Mouse (Mus musculus) C2C12 (cell line): ENCODE measurements around the gene Gtpbp3. TPM values are rescaled to one million over a fixed set of nuclear protein-coding genes. Genes with fewer than 3 reads are reported as not detected.

Experiments
- H3K27me3 ChIP-seq: one replicate; pipeline ENCODE4 v1.6.1; 2011; ENCODE audit not compliant: control insufficient read depth, insufficient read depth, insufficient read length
- H3K36me3 ChIP-seq: one replicate; pipeline ENCODE4 v1.6.1; 2011; ENCODE audit not compliant: control insufficient read depth, insufficient read depth
- H3K4me3 ChIP-seq: one replicate; pipeline ENCODE4 v1.5.1; 2011; ENCODE audit warnings: mild to moderate bottlenecking, control low read depth; ENCODE audit not compliant: poor library complexity, insufficient read depth, severe bottlenecking
- H3K79me2 ChIP-seq: one replicate; pipeline ENCODE4 v1.6.1; 2011; ENCODE audit not compliant: control insufficient read depth, insufficient read depth
- H3K79me3 ChIP-seq: one replicate; pipeline ENCODE4 v1.6.1; 2011; ENCODE audit warnings: low read depth, control low read depth
- H3ac ChIP-seq: one replicate; pipeline ENCODE3; 2011; ENCODE audit warnings: low read depth; ENCODE audit not compliant: control insufficient read depth, insufficient read length
- CEBPB ChIP-seq: IDR thresholded peaks from one replicate; pipeline ENCODE4 v1.6.1; 2011; ENCODE audit warnings: low read depth, mild to moderate bottlenecking, control low read depth, moderate library complexity
- CTCF ChIP-seq: IDR thresholded peaks from one replicate; pipeline ENCODE4 v1.5.1; 2011; ENCODE audit not compliant: control insufficient read depth, insufficient read depth, insufficient read length
- FOSL1 ChIP-seq: IDR thresholded peaks from one replicate; pipeline ENCODE4 v1.8.0; 2011; ENCODE audit warnings: mild to moderate bottlenecking, low read length; ENCODE audit not compliant: poor library complexity, insufficient read depth, severe bottlenecking
- MAX ChIP-seq: IDR thresholded peaks from one replicate; pipeline ENCODE4 v1.6.1; 2011; ENCODE audit warnings: mild to moderate bottlenecking, control low read depth
- MYOD1 ChIP-seq: IDR thresholded peaks from one replicate; pipeline ENCODE4 v1.6.1; 2011; ENCODE audit warnings: low read depth; ENCODE audit not compliant: control insufficient read depth, insufficient read length
- MYOG ChIP-seq: IDR thresholded peaks from one replicate; pipeline ENCODE4 v1.6.1; 2011; ENCODE audit not compliant: control insufficient read depth, insufficient read length; ENCODE audit errors: extremely low read depth
- USF1 ChIP-seq: IDR thresholded peaks from one replicate; pipeline ENCODE4 v1.6.1; 2011; ENCODE audit warnings: low read depth, mild to moderate bottlenecking, control low read depth, moderate library complexity
- polyA plus RNA-seq: library from polyadenylated mRNA; unstranded; fragments of >200 nt; fragmentation: generic; extraction: Trizol; gene quantifications from one replicate; pipeline ENCODE4 v1.2.1, GENCODE M21; 2012; ENCODE audit warnings: missing spikeins

Gene Gtpbp3
- polyA plus RNA-seq, 1 experiment: 21.4 TPM

GRCm38 (mm10) chr8:71505979-71506378 lies 18.1 kb downstream of the Gtpbp3 start:
- no peaks in the 10 kb centered on the region for H3K79me3 ChIP-seq
- no peaks in the 10 kb centered on the region for H3K79me2 ChIP-seq
- H3K4me3 ChIP-seq: no peak overlapping the region
- H3ac ChIP-seq: no peak overlapping the region
- TF ChIP-seq USF1 (no peak), FOSL1 (no peak), MYOG (no peak), CTCF (no peak), MYOD1 (no peak), MAX (no peak)
- H3K36me3 ChIP-seq: no peaks in the 10 kb centered on the region
- H3K27me3 ChIP-seq: peaks cover 38% of the 10 kb centered on the region

- H3K27me3 ChIP-seq: peaks cover 49% of the 10 kb centered on the region
These were observed 19.7 kb downstream of the Gtpbp3 start for GRCm38 (mm10) chr8:71507589-71508104.

GRCm38 (mm10) chr8:71509316-71509715 lies 21.4 kb downstream of the Gtpbp3 start:
- H3K79me2 ChIP-seq: no peaks in the 10 kb centered on the region
- no peaks in the 10 kb centered on the region for H3K79me3 ChIP-seq
- TF ChIP-seq CEBPB (no peak), MAX (no peak), MYOD1 (no peak), CTCF (no peak), MYOG (no peak), FOSL1 (no peak)
- no peak overlapping the region for H3K4me3 ChIP-seq
- no peaks in the 10 kb centered on the region for H3K36me3 ChIP-seq
- no peak overlapping the region for H3ac ChIP-seq
- H3K27me3 ChIP-seq: peaks cover 49% of the 10 kb centered on the region

More at GRCm38 (mm10) chr8:71507589-71508104, 19.7 kb downstream of the Gtpbp3 start:
- Histone ChIP-seq H3ac (no peak overlapping the region), H3K4me3 (no peak overlapping the region), H3K79me2 (no peaks in the 10 kb centered on the region), H3K79me3 (no peaks in the 10 kb centered on the region), H3K36me3 (no peaks in the 10 kb centered on the region)
- no peak for TF ChIP-seq USF1
- TF ChIP-seq FOSL1: no peak
- no peak for TF ChIP-seq CEBPB
- no peak for TF ChIP-seq MAX
- no peak for TF ChIP-seq MYOD1
- TF ChIP-seq CTCF: no peak
- no peak for TF ChIP-seq MYOG

GRCm38 (mm10) chr8:71511644-71512043 lies 23.7 kb downstream of the Gtpbp3 start, which contains the start of gene Plvap:
Gene Plvap, minus strand, starts transcription at chr8:71511752.
- peaks cover 46% of the 10 kb centered on the region for H3K27me3 ChIP-seq
- H3K79me2 ChIP-seq: no peaks in the 10 kb centered on the region
- no peaks in the 10 kb centered on the region for H3K79me3 ChIP-seq
- no peak within 1 kb of the TSS for H3K4me3 ChIP-seq
- no peak within 1 kb of the TSS for H3ac ChIP-seq
- TF ChIP-seq MYOD1 (no peak), CEBPB (no peak), MAX (no peak), MYOG (no peak), USF1 (no peak), CTCF (no peak), FOSL1 (no peak)
- no peaks in the 10 kb centered on the region for H3K36me3 ChIP-seq

- Histone ChIP-seq H3K4me3 (no peak overlapping the region), H3K36me3 (no peaks in the 10 kb centered on the region), H3K79me3 (no peaks in the 10 kb centered on the region), H3K79me2 (no peaks in the 10 kb centered on the region), H3K27me3 (peaks cover 34% of the 10 kb centered on the region), H3ac (no peak overlapping the region)
- TF ChIP-seq FOSL1: no peak
- TF ChIP-seq CTCF: no peak
These were observed 25.3 kb downstream of the Gtpbp3 start for GRCm38 (mm10) chr8:71513018-71513754.

GRCm38 (mm10) chr8:71515043-71515442 lies 27.1 kb downstream of the Gtpbp3 start:
- Histone ChIP-seq H3K79me3 (no peaks in the 10 kb centered on the region), H3K27me3 (peaks cover 18% of the 10 kb centered on the region), H3K4me3 (no peak overlapping the region), H3K36me3 (no peaks in the 10 kb centered on the region), H3K79me2 (no peaks in the 10 kb centered on the region), H3ac (no peak overlapping the region)
- TF ChIP-seq FOSL1 (no peak), CEBPB (no peak), CTCF (no peak)
